Mouse (Mus musculus) hindbrain, postnatal 0 days (tissue): ENCODE measurements around the gene Ctrc. TPM values are rescaled to one million over a fixed set of nuclear protein-coding genes. Genes with fewer than 3 reads are reported as not detected.
A peak's percentile ranks its signal among the peaks of the same experiment; 100 is the strongest.

ENCODE experiments used
- ATAC-seq: fragments of 200-750 bp; cut with Nextera tagmentation; 2 replicates; pipeline ENCODE4 v1.8.0; 2017; ENCODE audit warnings: mild to moderate bottlenecking, moderate TSS enrichment, moderate library complexity
- DNase-seq: peaks from one replicate; pipeline ENCODE4 v3.0.0-alpha.2; 2015; ENCODE audit warnings: low spot score
- H3K27ac ChIP-seq: fragments of 300-500 bp; sonication (generic); 2 replicates; pipeline ENCODE4 v1.5.1; 2014; ENCODE audit warnings: mild to moderate bottlenecking
- H3K27me3 ChIP-seq: fragments of 300-500 bp; sonication (generic); 2 replicates; pipeline ENCODE4 v1.6.1; 2014; ENCODE audit warnings: low read length, mixed read lengths; ENCODE audit not compliant: insufficient read depth
- H3K36me3 ChIP-seq: fragments of 300-500 bp; sonication (generic); 2 replicates; pipeline ENCODE4 v1.6.1; 2014; ENCODE audit warnings: low read length, mixed read lengths; ENCODE audit not compliant: insufficient read depth
- H3K4me1 ChIP-seq: fragments of 300-500 bp; sonication (generic); 2 replicates; pipeline ENCODE4 v1.6.1; 2014; ENCODE audit warnings: antibody characterized with exemption, low read length, mixed read lengths; ENCODE audit not compliant: insufficient read depth
- H3K4me2 ChIP-seq: fragments of 300-500 bp; sonication (generic); 2 replicates; pipeline ENCODE4 v1.6.1; 2014; ENCODE audit warnings: low read depth, mild to moderate bottlenecking, low read length, moderate library complexity, mixed read lengths
- H3K4me3 ChIP-seq: fragments of 300-500 bp; sonication (generic); 2 replicates; pipeline ENCODE4 v1.5.1; 2014; ENCODE audit warnings: low read length
- H3K9ac ChIP-seq: fragments of 300-500 bp; sonication (generic); replicated peaks from 2 replicates; pipeline ENCODE4 v1.6.1; 2014; ENCODE audit warnings: mild to moderate bottlenecking, low read length, moderate library complexity, mixed read lengths
- H3K9me3 ChIP-seq: fragments of 300-500 bp; sonication (generic); 2 replicates; pipeline ENCODE4 v1.6.1; 2016; ENCODE audit warnings: low read length, mixed read lengths
- CTCF ChIP-seq: IDR thresholded peaks from 2 replicates; pipeline ENCODE4 v1.5.1; 2016; ENCODE audit warnings: antibody characterized with exemption, control low read depth, low read depth
- WGBS: fragments of 180-500 bp; shearing (Covaris S2); extraction: QIAGEN DNeasy Blood & Tissue Kit; methylation state at CpG from one replicate; pipeline ENCODE4 v1.1.7; 2014; 5-methylcytosine and 5-hydroxymethylcytosine counted together
- polyA plus RNA-seq: library from polyadenylated mRNA; unstranded; fragments of >200 nt; fragmentation: Nextera tagmentation; extraction: Ambion mirVana; gene quantifications from 2 replicates; pipeline ENCODE4 v1.2.1, GENCODE M21; 2015
- total RNA-seq: library from RNA; depleted of rRNA; stranded (reverse); fragments of >200 nt; gene quantifications from 2 replicates; pipeline ENCODE4 v1.2.3, GENCODE M21; 2014

Gene Ctrc
- total and polyA plus RNA-seq, 2 experiments from 2014 or later = not detected

- 1% methylated on average over 19 of the region's 19 CpGs for WGBS
- peaks cover 33% of the 10 kb centered on the region for H3K4me1 ChIP-seq
- TF ChIP-seq CTCF = no peak
These were observed 28.0 kb upstream of the Ctrc start for GRCm38 (mm10) chr4:141874111-141874600.

GRCm38 (mm10) chr4:141872977-141873376, 26.8 kb upstream of the Ctrc start:
- no peaks in the 10 kb centered on the region for H3K27me3 ChIP-seq
- H3K9ac ChIP-seq = peak overlapping the region; percentile 67; the same call in 1 of the 2 replicates
- no peaks in the 10 kb centered on the region for H3K36me3 ChIP-seq
- peak overlapping the region; percentile 58 for H3K4me3 ChIP-seq
- H3K4me2 ChIP-seq = peak overlapping the region; percentile 84
- DNase-seq (no peak), ATAC-seq (no peak)
- 59% methylated on average over 9 of the region's 9 CpGs for WGBS
- TF ChIP-seq CTCF = no peak
- peak overlapping the region; percentile 65; the same call in 1 of the 2 replicates for H3K27ac ChIP-seq
- H3K9me3 ChIP-seq = no peaks in the 10 kb centered on the region
- H3K4me1 ChIP-seq = peaks cover 33% of the 10 kb centered on the region

More at GRCm38 (mm10) chr4:141874111-141874600, 28.0 kb upstream of the Ctrc start:
- DNase-seq (no peak), ATAC-seq (peak; percentile 10)
- Histone ChIP-seq H3K4me3 (peak overlapping the region; percentile 58), H3K27ac (peak overlapping the region; percentile 41; the same call in 1 of the 2 replicates), H3K27me3 (no peaks in the 10 kb centered on the region), H3K36me3 (no peaks in the 10 kb centered on the region), H3K9ac (peak overlapping the region; percentile 67), H3K4me2 (peak overlapping the region; percentile 84), H3K9me3 (no peaks in the 10 kb centered on the region)

DNA sequence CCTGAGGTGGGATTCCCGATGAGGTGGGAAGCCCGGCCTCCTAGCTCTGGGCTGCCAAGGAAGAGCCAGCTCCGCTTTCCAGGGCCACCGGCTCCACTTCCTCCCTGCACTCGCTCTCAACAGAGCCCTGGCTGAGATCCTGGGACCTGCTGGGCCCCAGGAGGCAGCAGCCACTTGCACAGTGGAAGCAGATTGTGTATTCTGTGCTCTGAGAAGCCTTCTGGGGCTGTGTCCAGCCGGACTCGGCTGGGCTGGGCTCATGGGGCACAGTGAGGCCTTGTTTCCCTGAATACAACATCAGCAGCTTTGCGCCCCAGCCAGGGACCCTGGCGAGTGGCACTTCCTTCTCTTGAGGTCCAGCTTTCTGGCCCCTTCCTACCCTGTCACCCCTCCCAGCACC, 25.8 kb upstream of the Ctrc start:
- peak; percentile 63; the same call in 1 of the 2 replicates for ATAC-seq

DNA sequence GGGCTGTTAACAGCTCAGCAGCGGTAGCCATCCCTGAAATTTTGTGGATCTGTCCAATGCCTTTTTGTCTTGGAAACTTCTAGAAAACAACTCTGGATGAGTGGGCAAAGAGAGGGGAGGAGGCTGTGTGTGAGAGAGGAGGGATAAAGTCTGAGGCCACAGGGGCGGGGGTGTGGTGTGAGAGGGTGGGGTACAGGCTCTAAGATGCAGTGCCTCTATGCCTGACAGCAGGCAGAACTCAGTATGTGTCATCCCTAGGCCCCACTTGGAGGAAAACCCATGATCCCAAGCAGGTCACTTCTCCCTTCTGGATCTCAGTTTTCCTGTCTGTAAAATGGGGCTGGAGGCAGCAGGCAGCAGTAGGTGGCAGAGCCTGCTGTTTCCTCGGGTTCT, 25.2 kb upstream of the Ctrc start:
- WGBS = 81% methylated on average over 3 of the region's 3 CpGs
- Histone ChIP-seq H3K4me3 (no peak overlapping the region), H3K36me3 (no peaks in the 10 kb centered on the region), H3K4me1 (peaks cover 47% of the 10 kb centered on the region), H3K27me3 (no peaks in the 10 kb centered on the region), H3K9ac (no peak overlapping the region), H3K4me2 (peak overlapping the region; percentile 84; the same call in 1 of the 2 replicates), H3K9me3 (no peaks in the 10 kb centered on the region), H3K27ac (peak overlapping the region; percentile 65)
- DNase-seq = no peak
- no peak for TF ChIP-seq CTCF
- ATAC-seq = no peak

More for the DNA sequence above, 25.8 kb upstream of the Ctrc start:
- no peak for TF ChIP-seq CTCF
- DNase-seq = peak; percentile 81
- peak overlapping the region; percentile 84 for H3K4me2 ChIP-seq
- H3K36me3 ChIP-seq = no peaks in the 10 kb centered on the region
- H3K9me3 ChIP-seq = no peaks in the 10 kb centered on the region
- peaks cover 41% of the 10 kb centered on the region for H3K4me1 ChIP-seq
- peak overlapping the region; percentile 65 for H3K27ac ChIP-seq
- WGBS = 31% methylated on average over 9 of the region's 9 CpGs
- no peak overlapping the region for H3K9ac ChIP-seq
- peak overlapping the region; percentile 14 for H3K4me3 ChIP-seq
- no peaks in the 10 kb centered on the region for H3K27me3 ChIP-seq

GRCm38 (mm10) chr4:141870666-141871332, 24.6 kb upstream of the Ctrc start:
- no peaks in the 10 kb centered on the region for H3K9me3 ChIP-seq
- peaks cover 48% of the 10 kb centered on the region for H3K4me1 ChIP-seq
- no peak; the same call in 1 of the 2 replicates for TF ChIP-seq CTCF
- H3K27ac ChIP-seq = peak overlapping the region; percentile 38; the same call in 1 of the 2 replicates
- ATAC-seq (no peak), DNase-seq (peak; percentile 54)
- 50% methylated on average over 11 of the region's 11 CpGs for WGBS
- peak overlapping the region; percentile 84; the same call in 1 of the 2 replicates for H3K4me2 ChIP-seq
- no peaks in the 10 kb centered on the region for H3K36me3 ChIP-seq
- no peak overlapping the region for H3K9ac ChIP-seq
- H3K4me3 ChIP-seq = no peak overlapping the region
- H3K27me3 ChIP-seq = no peaks in the 10 kb centered on the region

- Histone ChIP-seq H3K27me3 (no peaks in the 10 kb centered on the region), H3K36me3 (no peaks in the 10 kb centered on the region), H3K9me3 (no peaks in the 10 kb centered on the region), H3K4me1 (peaks cover 48% of the 10 kb centered on the region), H3K9ac (no peak overlapping the region), H3K4me2 (no peak overlapping the region), H3K4me3 (no peak overlapping the region), H3K27ac (no peak overlapping the region)
- no peak for TF ChIP-seq CTCF
- no peak for ATAC-seq
- WGBS = 89% methylated on average over 5 of the region's 5 CpGs
- DNase-seq = no peak
These were observed 23.5 kb upstream of the Ctrc start for GRCm38 (mm10) chr4:141869436-141870215.
